Comparison of ENCODE assay signal across 8 mouse cellular contexts in the genomic region with DNA sequence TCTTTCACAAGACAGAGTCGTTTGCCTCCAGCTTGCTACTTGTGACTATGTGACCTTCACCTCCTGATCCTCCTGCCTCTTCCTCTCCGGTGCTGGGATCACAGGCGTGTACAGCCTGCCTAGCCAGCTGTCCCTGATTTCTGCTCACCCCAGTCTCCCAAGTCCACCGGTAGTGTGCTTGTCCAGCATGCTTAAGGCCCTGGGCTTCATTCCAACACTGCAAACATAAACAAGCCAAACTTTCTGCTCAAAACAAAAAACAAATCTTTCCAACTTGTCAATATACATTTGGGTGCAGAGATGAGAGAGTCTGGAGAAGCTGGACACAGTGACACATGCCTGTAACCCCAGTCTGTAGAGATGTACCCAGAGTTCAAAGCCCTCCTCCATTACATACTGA. TPM values are rescaled to one million over a fixed set of nuclear protein-coding genes. Genes with fewer than 3 reads are reported as not detected.
DNase-seq lines count a peak whose midpoint lies in the region; ATAC-seq and TF ChIP-seq lines count a peak whose summit lies in the region.

No protein-coding gene starts in this region.

- ATAC-seq in hindbrain, embryonic 15.5 days (ENCODE audit: low FRiP score, low read depth) = no peak
- no peak for ATAC-seq in hindbrain, embryonic 11.5 days (ENCODE audit: low FRiP score)
- ATAC-seq in limb, embryonic 15.5 days (ENCODE audit: insufficient number of reproducible peaks, low FRiP score, low TSS enrichment, low read depth) = no peak

- peak; percentile 52 for DNase-seq in adrenal gland, postnatal 14 days
- no peak for DNase-seq in adrenal gland, postnatal 4 days (ENCODE audit: low spot score in 2 of 2)
- no peak for DNase-seq in hindbrain, embryonic 11.5 days (ENCODE audit: low spot score)
- no peak for DNase-seq in CH12.LX (ENCODE audit: extremely low read depth)
- no peak for DNase-seq in right cerebral cortex, postnatal 36 days (ENCODE audit: low spot score in 2 of 2)
- no peak for DNase-seq in left cerebral cortex, adult 8-10 months (ENCODE audit: low spot score in 2 of 2)

- no peak for TF ChIP-seq EP300 in CH12.LX (IDR thresholded peaks at IDR 0.05; ENCODE audit: low read length)

- no peak overlapping the region for H3K4me3 ChIP-seq in hindbrain, embryonic 15.5 days
- H3K4me3 ChIP-seq in hindbrain, embryonic 11.5 days (ENCODE audit: low read depth, low read length) = no peak overlapping the region
- H3K4me3 ChIP-seq in CH12.LX (replicated peaks in 1 of 3; ENCODE audit: low read depth in 2 of 3, low read length in 2 of 3, poor library complexity in 1 of 3) = peak overlapping the region; percentile 44 to 98 (median 88)
- H3K4me3 ChIP-seq in limb, embryonic 15.5 days = no peak overlapping the region

- WGBS in hindbrain, embryonic 15.5 days = 51% methylated on average over 4 of the region's 4 CpGs
- 65% methylated on average over 4 of the region's 4 CpGs for WGBS in hindbrain, embryonic 11.5 days
- 26% methylated on average over 4 of the region's 4 CpGs for WGBS in limb, embryonic 15.5 days

- H3K9me3 ChIP-seq in hindbrain, embryonic 15.5 days = no peaks in the 10 kb centered on the region
- no peaks in the 10 kb centered on the region for H3K9me3 ChIP-seq in hindbrain, embryonic 11.5 days (ENCODE audit: control insufficient read depth, low read length)
- H3K9me3 ChIP-seq in CH12.LX (replicated peaks; ENCODE audit: low read length) = peaks cover 17% of the 10 kb centered on the region
- no peaks in the 10 kb centered on the region for H3K9me3 ChIP-seq in limb, embryonic 15.5 days

- no peak overlapping the region for H3K9ac ChIP-seq in hindbrain, embryonic 15.5 days
- H3K9ac ChIP-seq in hindbrain, embryonic 11.5 days (ENCODE audit: low read depth, low read length) = no peak overlapping the region
- H3K9ac ChIP-seq in CH12.LX (ENCODE audit: insufficient read depth, low read depth) = peak overlapping the region; percentile 65
- no peak overlapping the region for H3K9ac ChIP-seq in limb, embryonic 15.5 days

- TF ChIP-seq POLR2A in CH12.LX (IDR thresholded peaks at IDR 0.05; ENCODE audit: low read depth, low read length) = no peak

- no peak for TF ChIP-seq RAD21 in CH12.LX (IDR thresholded peaks at IDR 0.05; ENCODE audit: low read depth, low read length)

- H3K79me2 ChIP-seq in CH12.LX (replicated peaks; ENCODE audit: control insufficient read depth, extremely low read depth, insufficient read depth, poor library complexity, severe bottlenecking) = peaks cover 71% of the 10 kb centered on the region

- H3K36me3 ChIP-seq in hindbrain, embryonic 15.5 days = peaks cover 10% of the 10 kb centered on the region
- H3K36me3 ChIP-seq in hindbrain, embryonic 11.5 days (ENCODE audit: control insufficient read depth, insufficient read depth, low read length) = no peaks in the 10 kb centered on the region
- H3K36me3 ChIP-seq in CH12.LX (replicated peaks in 1 of 2; ENCODE audit: control insufficient read depth in 1 of 2, insufficient read depth in 1 of 2, low read length in 1 of 2) = peaks cover 26 to 65% of the 10 kb centered on the region in 2 experiments
- peaks cover 7% of the 10 kb centered on the region; the same call in 1 of the 2 replicates for H3K36me3 ChIP-seq in limb, embryonic 15.5 days

- no peak overlapping the region for H3K27ac ChIP-seq in hindbrain, embryonic 15.5 days (replicated peaks)
- no peak overlapping the region for H3K27ac ChIP-seq in hindbrain, embryonic 11.5 days (ENCODE audit: low read depth, low read length)
- peak overlapping the region; percentile 58 for H3K27ac ChIP-seq in CH12.LX (ENCODE audit: insufficient read depth, low read depth)
- peak overlapping the region; percentile 60; the same call in 1 of the 2 replicates for H3K27ac ChIP-seq in limb, embryonic 15.5 days

- dilution Hi-C loops in CH12.LX (cut with MboI; ENCODE audit: extremely low pct_ligation_motif_present, extremely low pct_unique_long_range_greater_than_20kb, low sequenced_read_pairs) = no loop called here

- no peaks in the 10 kb centered on the region for H3K27me3 ChIP-seq in hindbrain, embryonic 15.5 days
- H3K27me3 ChIP-seq in hindbrain, embryonic 11.5 days (ENCODE audit: control insufficient read depth, insufficient read depth, low read length) = no peaks in the 10 kb centered on the region
- no peaks in the 10 kb centered on the region for H3K27me3 ChIP-seq in CH12.LX (replicated peaks)
- H3K27me3 ChIP-seq in limb, embryonic 15.5 days = no peaks in the 10 kb centered on the region

- peak overlapping the region; percentile 29 for H3K4me2 ChIP-seq in hindbrain, embryonic 15.5 days
- no peak overlapping the region for H3K4me2 ChIP-seq in hindbrain, embryonic 11.5 days (replicated peaks; ENCODE audit: low read depth, low read length)
- H3K4me2 ChIP-seq in CH12.LX (ENCODE audit: insufficient read depth, low read depth, poor library complexity, severe bottlenecking) = peak overlapping the region; percentile 88
- H3K4me2 ChIP-seq in limb, embryonic 15.5 days = no peak overlapping the region

- TF ChIP-seq CTCF in CH12.LX (conservative IDR thresholded peaks at IDR 0.05 in 1 of 2, IDR thresholded peaks at IDR 0.05 in 1 of 2; ENCODE audit: low read depth in 2 of 2, low read length in 2 of 2) = no peak

- H3K4me1 ChIP-seq in hindbrain, embryonic 15.5 days (replicated peaks) = peaks cover 54% of the 10 kb centered on the region
- no peaks in the 10 kb centered on the region; the same call in 1 of the 2 replicates for H3K4me1 ChIP-seq in hindbrain, embryonic 11.5 days (replicated peaks; ENCODE audit: control insufficient read depth, insufficient read depth, low read length)
- H3K4me1 ChIP-seq in CH12.LX (ENCODE audit: control insufficient read depth in 1 of 2, insufficient read depth in 2 of 2) = peaks cover 6 to 44% of the 10 kb centered on the region in 2 experiments
- peaks cover 39% of the 10 kb centered on the region for H3K4me1 ChIP-seq in limb, embryonic 15.5 days

- in situ Hi-C loops in CH12.LX (cut with MboI; ENCODE audit: low pct_ligation_motif_present, low pct_unique_long_range_greater_than_20kb, low sequenced_read_pairs) = no loop called here

TF ChIP-seq in CH12.LX, 34 proteins besides CTCF, POLR2A, EP300 and RAD21:
- TF ChIP-seq MEF2A (IDR thresholded peaks at IDR 0.05; ENCODE audit: borderline replicate concordance, low read depth, low read length) = no peak
- no peak for TF ChIP-seq HCFC1 (IDR thresholded peaks at IDR 0.05; ENCODE audit: low read depth, low read length)
- TF ChIP-seq ZNF384 (IDR thresholded peaks at IDR 0.05; ENCODE audit: low read depth, low read length) = no peak
- no peak for TF ChIP-seq MXI1 (IDR thresholded peaks at IDR 0.05; ENCODE audit: low read depth, low read length)
- no peak for TF ChIP-seq POLR2AphosphoS2 (IDR thresholded peaks at IDR 0.05; ENCODE audit: low read depth, low read length)
- TF ChIP-seq ZMIZ1 (IDR thresholded peaks at IDR 0.05; ENCODE audit: low read depth, low read length) = no peak
- no peak for TF ChIP-seq NRF1 (IDR thresholded peaks at IDR 0.05; ENCODE audit: low read depth, low read length)
- TF ChIP-seq MAX (IDR thresholded peaks at IDR 0.05; ENCODE audit: low read length) = no peak
- no peak for TF ChIP-seq USF1 (IDR thresholded peaks at IDR 0.05; ENCODE audit: low read depth, low read length)
- no peak for TF ChIP-seq ZC3H11A (IDR thresholded peaks at IDR 0.05; ENCODE audit: low read depth, low read length)
- no peak for TF ChIP-seq SMC3 (IDR thresholded peaks at IDR 0.05; ENCODE audit: low read depth, low read length)
- no peak for TF ChIP-seq ELF1 (IDR thresholded peaks at IDR 0.05; ENCODE audit: low read depth, low read length)
- TF ChIP-seq TCF12 (IDR thresholded peaks at IDR 0.05; ENCODE audit: low read depth, low read length) = no peak

RNA-seq across cellular contexts. Expression of a gene that starts 3.5 kb away (rescaled TPM):
- 123 and 142 TPM in 2 replicates for total RNA-seq in adrenal gland, postnatal 14 days (2021)
- 100 to 1,000 TPM; 136 to 140 TPM for total RNA-seq in adrenal gland, postnatal 4 days (2021)
- 131 and 144 TPM in 2 replicates for polyA plus RNA-seq in hindbrain, embryonic 15.5 days (2015; fragmentation: Nextera tagmentation; extraction: Ambion mirVana)
- polyA plus RNA-seq in hindbrain, embryonic 11.5 days (2014; fragmentation: Nextera tagmentation; extraction: Ambion mirVana) = 13.6 and 17.3 TPM in 2 replicates
- total RNA-seq in CH12.LX (2012; rRNA removed) = 50.2 and 64.6 TPM in 2 replicates
- total RNA-seq in CH12.LX (2014; rRNA removed) = 53.0 and 57.4 TPM in 2 replicates
- polyA plus RNA-seq in CH12.LX (2012; ENCODE audit: insufficient read length, low read depth) = 158 and 164 TPM in 2 replicates
- polyA plus RNA-seq in limb, embryonic 15.5 days (2015; fragmentation: Nextera tagmentation; extraction: Ambion mirVana) = 33.8 and 34.4 TPM in 2 replicates
- 10 to 100 TPM; 44.6 to 70.2 (median 56.1) TPM for total RNA-seq in left cerebral cortex, adult 8-10 months (2022)

Comparison
In these comparisons a context has a peak if more than half of its experiments do, and no peak if none do; other contexts are left out.
1. H3K4me2 ChIP-seq: peak in hindbrain, embryonic 15.5 days (single experiment) and CH12.LX (single experiment); none in hindbrain, embryonic 11.5 days (single experiment) and limb, embryonic 15.5 days (single experiment).
2. H3K27ac ChIP-seq: peak in CH12.LX (single experiment) and limb, embryonic 15.5 days (single experiment); none in hindbrain, embryonic 15.5 days (single experiment) and hindbrain, embryonic 11.5 days (single experiment).
3. H3K4me3 ChIP-seq: peak in CH12.LX (3 of 3); none in hindbrain, embryonic 15.5 days (single experiment), hindbrain, embryonic 11.5 days (single experiment) and limb, embryonic 15.5 days (single experiment).